Mouse (Mus musculus) pancreas, adult 10 weeks (tissue): ENCODE measurements around the gene Gabrr3. TPM values are rescaled to one million over a fixed set of nuclear protein-coding genes. Genes with fewer than 3 reads are reported as not detected.

Source experiments
- polyA plus RNA-seq: library from polyadenylated mRNA; stranded (reverse); fragments of 350-450 nt; fragmentation: Illumina TruSeq; extraction: RNeasy Lipid Tissue Mini Kit (QIAGEN cat#74804); gene quantifications from one replicate; pipeline ENCODE4 v1.2.3, GENCODE M21; 2015; ENCODE audit warnings: low read depth, low replicate concordance; ENCODE audit not compliant: insufficient read depth

Gene Gabrr3
- not detected for polyA plus RNA-seq

DNA sequence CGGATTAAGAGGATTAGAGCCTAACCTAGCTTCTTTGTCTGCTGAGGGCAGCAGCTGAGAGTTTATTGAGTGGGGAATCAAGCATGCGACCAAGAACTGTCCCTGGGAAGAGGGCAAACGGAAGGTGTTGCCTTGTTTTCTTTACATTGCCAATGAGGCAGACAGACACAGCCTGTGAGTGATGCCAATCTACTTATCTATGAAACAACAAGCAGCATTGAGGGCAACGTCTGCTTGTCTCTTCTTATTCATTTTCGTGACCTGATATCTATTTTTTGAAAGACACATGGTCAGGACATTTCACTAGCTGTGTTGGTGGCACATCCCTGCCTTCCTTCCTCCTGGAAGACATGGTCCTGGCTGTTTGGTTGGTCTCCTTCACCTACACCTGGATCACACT is at the start of gene Gabrr3:
Gene Gabrr3 (plus strand): TSS at position 301 of the 400 bp plus-strand sequence.

GRCm38 (mm10) chr16:59363893-59364292 is 43.2 kb upstream of the Gabrr3 start, which contains the start of gene Olfr209:
Olfr209 (minus strand) TSS chr16:59363993.

DNA sequence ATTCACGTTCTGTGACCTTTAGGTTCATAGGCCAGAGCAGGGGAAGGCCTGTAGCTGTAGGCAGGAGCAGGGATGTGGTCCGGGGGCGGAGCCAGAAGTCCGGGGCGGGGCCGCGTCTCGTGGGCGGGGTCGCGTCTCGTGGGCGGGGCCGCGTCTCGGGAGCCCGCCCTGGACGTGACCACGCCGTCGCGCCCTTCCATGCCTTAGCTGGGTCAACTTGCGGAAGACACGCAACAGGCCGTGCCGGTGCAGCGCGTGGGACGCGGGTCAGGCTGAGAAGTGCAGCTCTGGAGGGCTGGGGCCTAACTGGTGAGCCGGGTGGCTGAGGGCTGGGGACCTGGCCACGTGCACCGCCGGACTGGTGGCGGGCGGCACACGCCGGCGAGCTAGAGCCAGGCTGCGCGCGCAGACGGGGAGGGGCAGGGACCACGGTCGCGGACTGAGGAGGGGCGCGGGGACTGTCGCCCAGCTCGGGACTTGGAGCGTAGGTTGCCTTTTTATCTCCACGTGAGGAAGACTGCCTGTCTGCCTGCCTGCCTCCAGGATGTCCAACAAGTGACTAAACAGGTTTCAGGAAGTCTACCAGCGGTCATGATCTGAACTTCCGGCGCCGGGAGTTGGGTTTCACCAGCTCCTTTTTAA is 64.6 kb downstream of the Gabrr3 start, which contains the start of gene Riox2:
Gene Riox2 (plus strand): TSS at position 139 of the 642 bp plus-strand sequence.

Other genes starting within 250 kb of the Gabrr3 start
- not detected for gene Olfr196, start 236.9 kb upstream of the Gabrr3 start, polyA plus RNA-seq
- gene Olfr198, start 203.8 kb upstream of the Gabrr3 start, polyA plus RNA-seq: not detected
- not detected for gene Olfr199, start 187.6 kb upstream of the Gabrr3 start, polyA plus RNA-seq
- not detected for gene Olfr201, start 134.7 kb upstream of the Gabrr3 start, polyA plus RNA-seq
- gene Olfr202, start 120.5 kb upstream of the Gabrr3 start, polyA plus RNA-seq: not detected
- not detected for gene Olfr203, start 108.5 kb upstream of the Gabrr3 start, polyA plus RNA-seq
- gene Olfr204, start 89.1 kb upstream of the Gabrr3 start, polyA plus RNA-seq: not detected
- not detected for gene Olfr205, start 76.2 kb upstream of the Gabrr3 start, polyA plus RNA-seq
- not detected for gene Olfr206, start 58.1 kb upstream of the Gabrr3 start, polyA plus RNA-seq
- gene Olfr209, start 43.3 kb upstream of the Gabrr3 start, polyA plus RNA-seq: not detected
- gene Riox2, start 64.4 kb downstream of the Gabrr3 start, polyA plus RNA-seq: 5.4 TPM
- gene Crybg3, start 193.6 kb downstream of the Gabrr3 start, polyA plus RNA-seq: 4.9 TPM
- 3.2 TPM for gene Arl6, start 232.1 kb downstream of the Gabrr3 start, polyA plus RNA-seq